8 mouse cellular contexts compared by ENCODE assay signal in the genomic region with DNA sequence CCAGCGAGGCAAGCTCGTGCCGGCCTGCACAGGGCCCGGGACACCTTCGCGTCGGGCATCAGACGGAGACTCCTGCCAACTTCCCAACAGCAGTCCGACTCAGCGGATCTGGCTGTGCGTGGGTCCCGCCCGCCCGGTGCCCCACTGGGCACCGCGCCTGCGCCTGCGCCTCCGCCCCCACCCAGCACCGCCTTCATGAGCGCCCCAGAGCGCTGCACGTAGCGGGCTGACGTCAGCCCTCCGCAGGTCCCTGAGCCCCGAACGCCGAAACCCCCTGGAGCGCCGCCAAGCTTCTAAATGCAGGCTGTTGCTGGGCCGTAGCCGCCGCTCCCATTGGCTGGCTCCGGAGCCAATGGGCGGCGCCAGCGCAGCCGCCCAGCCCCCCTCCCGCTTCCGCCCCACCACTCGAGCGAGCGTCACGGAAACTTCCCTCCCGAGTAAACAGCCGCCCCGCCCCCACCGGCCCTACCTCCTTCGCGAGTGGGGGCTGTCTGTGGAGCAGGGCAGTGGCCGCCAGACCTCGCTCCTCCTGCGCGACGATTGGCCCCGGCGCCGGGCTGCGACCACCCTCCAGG. TPM values are rescaled to one million over a fixed set of nuclear protein-coding genes. Genes with fewer than 3 reads are reported as not detected.
DNase-seq lines count a peak whose midpoint lies in the region; ATAC-seq and TF ChIP-seq lines count a peak whose summit lies in the region.

No protein-coding gene starts in this region.

- H3K9ac ChIP-seq in ES-Bruce4 (ENCODE audit: low read depth, poor library complexity, severe bottlenecking), result peak overlapping the region; percentile 94
- peak overlapping the region; percentile 99 for H3K9ac ChIP-seq in forebrain, embryonic 13.5 days
- H3K9ac ChIP-seq in neural tube, embryonic 15.5 days (replicated peaks), result peak overlapping the region; percentile 93

- peaks cover 4% of the 10 kb centered on the region for H3K4me1 ChIP-seq in ES-Bruce4 (ENCODE audit: control insufficient read depth, insufficient read depth, low read length)
- H3K4me1 ChIP-seq in forebrain, embryonic 13.5 days, result peaks cover 31% of the 10 kb centered on the region
- peaks cover 18% of the 10 kb centered on the region for H3K4me1 ChIP-seq in neural tube, embryonic 15.5 days

- DNase-seq in heart, postnatal 14 days, result peak; percentile 100
- DNase-seq in layer of hippocampus, adult 11-12 months (ENCODE audit: low spot score), result peak; percentile 99
- DNase-seq in lung, adult 18-20 months, result peak; percentile 99
- peak; percentile 99 for DNase-seq in testis, postnatal 14 days (ENCODE audit: low spot score)

- no peaks in the 10 kb centered on the region for H3K9me3 ChIP-seq in ES-Bruce4 (replicated peaks; ENCODE audit: control insufficient read depth, insufficient read depth, low read length, poor library complexity, severe bottlenecking)
- H3K9me3 ChIP-seq in forebrain, embryonic 13.5 days (replicated peaks), result no peaks in the 10 kb centered on the region
- no peaks in the 10 kb centered on the region for H3K9me3 ChIP-seq in neural tube, embryonic 15.5 days (replicated peaks)

- no peak for TF ChIP-seq CTCF in ES-Bruce4 (IDR thresholded peaks at IDR 0.05; ENCODE audit: low read depth, low read length)

- H3K4me2 ChIP-seq in forebrain, embryonic 13.5 days, result peak overlapping the region; percentile 79
- peak overlapping the region; percentile 65 for H3K4me2 ChIP-seq in neural tube, embryonic 15.5 days

- TF ChIP-seq POLR2A in ES-Bruce4 (IDR thresholded peaks at IDR 0.05; ENCODE audit: insufficient read depth, low read length), result peak; percentile 68

- under 1% methylated on average over 58 of the region's 60 CpGs for WGBS in forebrain, embryonic 13.5 days
- WGBS in neural tube, embryonic 15.5 days, result under 1% methylated on average over 59 of the region's 60 CpGs

- intact Hi-C loops in heart, postnatal 14 days (cut with DNase I), result loop anchor here (5.0 kb wide), 3 partner anchors 35 to 215 kb away; a partner anchor contains a TSS

- ATAC-seq in cerebellum, adult (ENCODE audit: insufficient number of reproducible peaks, low FRiP score, low TSS enrichment), result peak; percentile 71
- peak; percentile 93 for ATAC-seq in forebrain, embryonic 13.5 days
- peak; percentile 94 for ATAC-seq in neural tube, embryonic 15.5 days (ENCODE audit: low FRiP score)

- peak overlapping the region; percentile 51 for H3K27ac ChIP-seq in ES-Bruce4 (ENCODE audit: insufficient read depth, low read length)
- H3K27ac ChIP-seq in forebrain, embryonic 13.5 days, result peak overlapping the region; percentile 100
- peak overlapping the region; percentile 99 for H3K27ac ChIP-seq in neural tube, embryonic 15.5 days (replicated peaks)

- TF ChIP-seq EP300 in ES-Bruce4 (IDR thresholded peaks at IDR 0.05; ENCODE audit: insufficient read depth, low read depth, low read length), result no peak; the same call in none of the 2 replicates

- peak overlapping the region; percentile 94 for H3K4me3 ChIP-seq in ES-Bruce4 (ENCODE audit: low read depth, low read length)
- H3K4me3 ChIP-seq in forebrain, embryonic 13.5 days, result peak overlapping the region; percentile 93
- peak overlapping the region; percentile 92 for H3K4me3 ChIP-seq in neural tube, embryonic 15.5 days (replicated peaks)

- H3K27me3 ChIP-seq in ES-Bruce4 (ENCODE audit: control insufficient read depth, insufficient read depth, low read length, poor library complexity, severe bottlenecking), result no peaks in the 10 kb centered on the region
- H3K27me3 ChIP-seq in forebrain, embryonic 13.5 days, result no peaks in the 10 kb centered on the region
- no peaks in the 10 kb centered on the region for H3K27me3 ChIP-seq in neural tube, embryonic 15.5 days (replicated peaks)

- peaks cover 18% of the 10 kb centered on the region for H3K36me3 ChIP-seq in ES-Bruce4 (ENCODE audit: control insufficient read depth, insufficient read depth, low read length, poor library complexity, severe bottlenecking)
- H3K36me3 ChIP-seq in forebrain, embryonic 13.5 days (ENCODE audit: poor library complexity, severe bottlenecking), result peaks cover 35% of the 10 kb centered on the region
- H3K36me3 ChIP-seq in neural tube, embryonic 15.5 days, result peaks cover 33% of the 10 kb centered on the region

RNA-seq across cellular contexts. Expression of a gene that starts 38.8 kb away (rescaled TPM):
- polyA plus RNA-seq in ES-Bruce4 (2011; ENCODE audit: insufficient read depth, insufficient read length, low read depth, missing spikeins), result 5.3 and 6.2 TPM in 2 replicates
- polyA plus RNA-seq in forebrain, embryonic 13.5 days (2015; fragmentation: Nextera tagmentation; extraction: Ambion mirVana), result 13.2 and 18.8 TPM in 2 replicates
- total RNA-seq in heart, postnatal 14 days (2021), result not detected
- polyA plus RNA-seq in neural tube, embryonic 15.5 days (2015; fragmentation: Nextera tagmentation; extraction: Ambion mirVana), result 70.5 and 74.9 TPM in 2 replicates

RNA-seq across cellular contexts. Expression of a gene that starts 42.4 kb away (rescaled TPM):
- polyA plus RNA-seq in ES-Bruce4 (2011; ENCODE audit: insufficient read depth, insufficient read length, low read depth, missing spikeins), result 70.2 and 72.9 TPM in 2 replicates
- 76.4 and 85.7 TPM in 2 replicates for polyA plus RNA-seq in forebrain, embryonic 13.5 days (2015; fragmentation: Nextera tagmentation; extraction: Ambion mirVana)
- 100 to 1,000 TPM; 133 to 143 TPM for total RNA-seq in heart, postnatal 14 days (2021)
- 46.1 and 59.1 TPM in 2 replicates for polyA plus RNA-seq in neural tube, embryonic 15.5 days (2015; fragmentation: Nextera tagmentation; extraction: Ambion mirVana)

RNA-seq across cellular contexts. Expression of a gene that starts 58.0 kb away (rescaled TPM):
- 4.2 and 4.4 TPM in 2 replicates for polyA plus RNA-seq in ES-Bruce4 (2011; ENCODE audit: insufficient read depth, insufficient read length, low read depth, missing spikeins)
- polyA plus RNA-seq in forebrain, embryonic 13.5 days (2015; fragmentation: Nextera tagmentation; extraction: Ambion mirVana), result 2.1 TPM in 2 replicates
- 10 to 100 TPM; 29.3 to 30.2 TPM for total RNA-seq in heart, postnatal 14 days (2021)
- 2.2 and 2.5 TPM in 2 replicates for polyA plus RNA-seq in neural tube, embryonic 15.5 days (2015; fragmentation: Nextera tagmentation; extraction: Ambion mirVana)

Comparison
In these comparisons a context has a peak if more than half of its experiments do, and no peak if none do; other contexts are left out.
1. Peak in every context shown above with its lines: DNase-seq, ATAC-seq, H3K4me3 ChIP-seq and H3K27ac ChIP-seq.